Mouse (Mus musculus) heart, postnatal 0 days (tissue): Measurements from ENCODE around the gene Gdf7.

ENCODE experiments used
- CTCF ChIP-seq: IDR thresholded peaks from 2 replicates; pipeline ENCODE4 v1.5.1; 2016; ENCODE audit warnings: antibody characterized with exemption, control low read depth, low read depth
- EP300 ChIP-seq: IDR thresholded peaks from 2 replicates; pipeline ENCODE4 v1.6.1; 2016; ENCODE audit warnings: antibody characterized with exemption, low read depth

DNA sequence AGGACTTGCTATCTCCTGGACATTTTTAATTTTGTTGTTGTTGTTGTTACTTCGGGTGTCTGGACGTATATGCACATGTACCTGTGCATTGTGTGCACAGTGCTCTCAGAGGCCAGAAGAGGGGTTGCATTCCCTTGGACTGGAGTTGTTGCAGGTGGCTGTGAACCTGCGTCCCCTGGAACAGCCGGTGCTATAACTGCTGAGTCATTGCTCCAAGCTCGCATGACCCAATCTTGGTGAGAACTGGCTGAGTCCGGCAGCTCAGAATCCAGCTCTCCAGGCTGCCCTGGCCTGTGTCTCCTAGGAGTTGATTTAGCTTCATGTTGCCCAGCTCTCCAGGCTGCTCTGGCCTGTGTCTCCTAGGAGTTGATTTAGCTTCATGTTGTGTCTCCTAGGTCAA, 39.3 kb upstream of the Gdf7 start:
- TF ChIP-seq CTCF: no peak
- no peak for TF ChIP-seq EP300
